Mouse (Mus musculus) embryonic facial prominence, embryonic 10.5 days (tissue): Measurements from ENCODE around the gene Casq1. TPM values are rescaled to one million over a fixed set of nuclear protein-coding genes. Genes with fewer than 3 reads are reported as not detected.
"Not testable (repeated sequence)": the region's sequence is repeated elsewhere in the genome, so short reads cannot be mapped to it uniquely, and the experiment has no call there.

Source experiments
- DNase-seq: peaks from one replicate; pipeline ENCODE4 v3.0.0-alpha.2; 2017; ENCODE audit warnings: low spot score
- H3K27ac ChIP-seq: fragments of 300-500 bp; sonication (generic); replicated peaks from 2 replicates; pipeline ENCODE4 v1.5.1; 2016; ENCODE audit warnings: mild to moderate bottlenecking
- H3K27me3 ChIP-seq: fragments of 300-500 bp; sonication (generic); replicated peaks from 2 replicates; pipeline ENCODE4 v1.6.1; 2016; ENCODE audit warnings: low read depth, mild to moderate bottlenecking; ENCODE audit not compliant: poor library complexity, severe bottlenecking
- H3K36me3 ChIP-seq: fragments of 300-500 bp; sonication (generic); replicated peaks from 2 replicates; pipeline ENCODE4 v1.6.1; 2016; ENCODE audit warnings: mild to moderate bottlenecking, moderate library complexity
- H3K4me1 ChIP-seq: fragments of 300-500 bp; sonication (generic); 2 replicates; pipeline ENCODE4 v1.6.1; 2016
- H3K4me3 ChIP-seq: fragments of 300-500 bp; sonication (generic); 2 replicates; pipeline ENCODE4 v1.5.1; 2016; ENCODE audit warnings: mild to moderate bottlenecking, moderate library complexity
- H3K9me3 ChIP-seq: fragments of 300-500 bp; sonication (generic); 2 replicates; pipeline ENCODE4 v1.6.1; 2016; ENCODE audit warnings: mild to moderate bottlenecking
- WGBS: fragments of 180-500 bp; shearing (Covaris S2); methylation state at CpG from one replicate; pipeline ENCODE4 v1.1.7; 2016; 5-methylcytosine and 5-hydroxymethylcytosine counted together
- polyA plus RNA-seq: library from polyadenylated mRNA; unstranded; fragments of >200 nt; fragmentation: Nextera tagmentation; extraction: Ambion mirVana; gene quantifications from 2 replicates; pipeline ENCODE4 v1.2.1, GENCODE M21; 2016

Casq1 gene
- polyA plus RNA-seq: 1.6 TPM in 2 replicates

GRCm38 (mm10) chr1:172219451-172220406 is at the start of gene Casq1:
Gene Casq1 (minus strand): TSS chr1:172219868.
- no peak for DNase-seq
- Histone ChIP-seq H3K4me3 (no peak within 1 kb of the TSS), H3K36me3 (no peaks in the 10 kb centered on the region), H3K9me3 (no peaks in the 10 kb centered on the region), H3K27ac (peak within 1 kb of the TSS; percentile 89), H3K4me1 (peaks cover 61% of the 10 kb centered on the region), H3K27me3 (no peaks in the 10 kb centered on the region)
- 82% methylated on average over 19 of the region's 19 CpGs for whole genome bisulfite sequencing

DNA sequence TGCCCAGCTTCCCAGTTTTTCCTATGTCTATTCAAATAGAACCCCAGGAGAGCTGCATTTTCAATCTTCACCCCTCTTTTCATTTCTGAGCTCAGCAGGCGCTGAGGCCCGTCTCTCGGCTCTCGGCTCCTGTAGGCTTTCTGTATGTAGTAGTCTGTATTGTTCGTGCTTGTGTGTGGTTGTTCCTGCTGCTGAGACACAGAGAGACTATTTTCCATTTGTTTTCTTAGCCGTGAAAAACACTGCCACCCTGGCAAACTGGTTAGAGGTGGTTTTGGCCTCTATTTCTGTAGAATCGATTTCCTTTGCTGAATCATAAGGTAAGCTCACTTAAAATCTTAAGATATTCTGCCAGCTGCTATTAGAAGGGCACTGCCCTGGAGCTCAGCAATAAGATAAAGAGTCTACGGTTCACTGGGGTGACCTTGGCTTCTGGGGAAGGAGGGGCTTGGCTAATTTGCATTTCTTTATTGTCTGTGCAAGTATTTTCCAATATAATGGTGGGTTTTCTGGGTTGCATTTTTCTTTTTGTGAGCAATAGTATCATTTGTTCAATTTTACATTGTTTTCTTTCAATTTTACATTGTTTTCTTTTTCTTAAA is 41.9 kb upstream of the Casq1 start, which contains the start of gene Igsf8:
TSS of gene Igsf8 (plus strand) at position 165 of the 602 bp plus-strand sequence.
- DNase-seq: no peak
- 47% methylated on average over 8 of the region's 8 CpGs for WGBS
- H3K4me3 ChIP-seq: no peak within 1 kb of the TSS
- H3K27me3 ChIP-seq: no peaks in the 10 kb centered on the region
- no peaks in the 10 kb centered on the region for H3K4me1 ChIP-seq
- H3K36me3 ChIP-seq: no peaks in the 10 kb centered on the region
- peak within 1 kb of the TSS; percentile 24; the same call in 1 of the 2 replicates for H3K27ac ChIP-seq
- no peaks in the 10 kb centered on the region for H3K9me3 ChIP-seq

- no peaks in the 10 kb centered on the region for H3K9me3 ChIP-seq
- WGBS: 90% methylated on average over 6 of the region's 6 CpGs
- DNase-seq: no peak
- H3K27me3 ChIP-seq: no peaks in the 10 kb centered on the region
- H3K4me1 ChIP-seq: no peaks in the 10 kb centered on the region
- no peaks in the 10 kb centered on the region for H3K36me3 ChIP-seq
- no peak within 1 kb of the TSS for H3K27ac ChIP-seq
- H3K4me3 ChIP-seq: no peak within 1 kb of the TSS
Measured at GRCm38 (mm10) chr1:172258314-172258713, 38.6 kb upstream of the Casq1 start, which contains the start of gene Atp1a4. Gene Atp1a4 (minus strand): TSS chr1:172258414.

DNA sequence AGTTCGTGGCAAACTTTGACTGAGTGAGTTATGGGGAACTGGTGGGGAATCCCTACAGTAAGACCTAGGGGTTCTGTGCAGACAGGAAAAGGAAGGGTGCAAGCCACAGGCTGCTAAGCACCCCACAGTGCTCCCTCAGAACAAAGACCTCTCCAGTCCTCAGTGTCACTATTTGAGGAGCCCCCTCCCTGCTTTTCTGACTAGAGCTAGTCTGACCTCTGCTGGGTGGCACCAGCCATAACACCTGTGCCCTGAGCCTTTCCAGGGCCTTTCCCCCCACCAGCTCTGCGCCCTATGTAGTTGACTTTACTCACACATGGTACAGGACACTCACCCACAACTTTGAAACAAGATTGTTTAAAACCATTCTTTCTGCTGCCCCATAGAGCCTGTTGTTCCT is 28.0 kb upstream of the Casq1 start:
- peaks cover 40% of the 10 kb centered on the region for H3K27me3 ChIP-seq
- no peaks in the 10 kb centered on the region for H3K36me3 ChIP-seq
- 42% methylated on average over 2 of the region's 2 CpGs for WGBS

GRCm38 (mm10) chr1:172247216-172247615 is 27.5 kb upstream of the Casq1 start:
- peaks cover 11% of the 10 kb centered on the region; the same call in 1 of the 2 replicates for H3K4me1 ChIP-seq
- H3K36me3 ChIP-seq: no peaks in the 10 kb centered on the region
- no peaks in the 10 kb centered on the region for H3K9me3 ChIP-seq
- 73% methylated on average over 4 of the region's 4 CpGs for WGBS
- no peak for DNase-seq
- peaks cover 45% of the 10 kb centered on the region for H3K27me3 ChIP-seq
- no peak overlapping the region for H3K4me3 ChIP-seq
- no peak overlapping the region for H3K27ac ChIP-seq

More for the DNA sequence above, 28.0 kb upstream of the Casq1 start:
- Histone ChIP-seq H3K4me3 (no peak overlapping the region), H3K9me3 (no peaks in the 10 kb centered on the region), H3K27ac (no peak overlapping the region), H3K4me1 (peaks cover 6% of the 10 kb centered on the region; the same call in 1 of the 2 replicates)
- DNase-seq: peak; percentile 54

DNA sequence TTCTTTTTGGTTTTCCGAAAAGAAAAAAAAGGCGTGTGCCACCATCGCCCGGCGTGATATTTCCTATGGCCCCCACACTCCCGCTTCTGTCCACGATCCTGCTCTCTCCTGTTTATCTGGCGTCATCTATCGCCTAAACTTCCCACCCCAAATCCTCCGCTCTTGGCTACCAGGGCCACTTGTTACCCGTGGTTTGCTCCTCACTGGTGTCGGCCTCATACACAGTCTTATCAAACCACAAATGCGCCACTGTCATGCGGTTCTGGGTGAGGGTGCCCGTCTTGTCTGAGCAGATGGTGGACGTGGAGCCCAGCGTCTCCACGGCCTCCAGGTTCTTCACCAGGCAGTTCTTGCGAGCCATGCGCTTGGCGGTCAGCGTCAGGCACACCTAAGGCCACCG is 25.0 kb upstream of the Casq1 start:
- H3K4me1 ChIP-seq: peaks cover 18% of the 10 kb centered on the region
- not testable (repeated sequence) for H3K9me3 ChIP-seq, H3K27ac ChIP-seq, H3K36me3 ChIP-seq, DNase-seq
- WGBS: 36% methylated on average over 23 of the region's 23 CpGs
- peak overlapping the region; percentile 8; the same call in 1 of the 2 replicates for H3K4me3 ChIP-seq
- H3K27me3 ChIP-seq: peaks cover 46% of the 10 kb centered on the region

- H3K27me3 ChIP-seq: peaks cover 46% of the 10 kb centered on the region
- H3K36me3 ChIP-seq: no peaks in the 10 kb centered on the region
- 0 out of 2 replicates have a peak overlapping the region, but pooled peaks have one; percentile 6 for H3K4me3 ChIP-seq
- WGBS: 26% methylated on average over 16 of the region's 16 CpGs
- no peaks in the 10 kb centered on the region for H3K9me3 ChIP-seq
- peaks cover 18% of the 10 kb centered on the region for H3K4me1 ChIP-seq
- DNase-seq: peak; percentile 41
- no peak overlapping the region for H3K27ac ChIP-seq
Measured at GRCm38 (mm10) chr1:172243547-172244205, 24.0 kb upstream of the Casq1 start.

GRCm38 (mm10) chr1:172242401-172242800 is 22.7 kb upstream of the Casq1 start:
- Histone ChIP-seq H3K27me3 (peaks cover 46% of the 10 kb centered on the region), H3K4me1 (peaks cover 18% of the 10 kb centered on the region), H3K36me3 (no peaks in the 10 kb centered on the region), H3K27ac (no peak overlapping the region), H3K4me3 (no peak overlapping the region), H3K9me3 (no peaks in the 10 kb centered on the region)
- no peak for DNase-seq
- 48% methylated on average over 2 of the region's 2 CpGs for WGBS

- no peak for DNase-seq
- H3K4me3 ChIP-seq: no peak overlapping the region
- H3K27me3 ChIP-seq: peaks cover 40% of the 10 kb centered on the region
- no peaks in the 10 kb centered on the region for H3K9me3 ChIP-seq
- no peaks in the 10 kb centered on the region for H3K36me3 ChIP-seq
- no peak overlapping the region for H3K27ac ChIP-seq
- WGBS: 56% methylated on average over 6 of the region's 6 CpGs
- peaks cover 18% of the 10 kb centered on the region for H3K4me1 ChIP-seq
Measured at GRCm38 (mm10) chr1:172240945-172241708, 21.5 kb upstream of the Casq1 start.

DNA sequence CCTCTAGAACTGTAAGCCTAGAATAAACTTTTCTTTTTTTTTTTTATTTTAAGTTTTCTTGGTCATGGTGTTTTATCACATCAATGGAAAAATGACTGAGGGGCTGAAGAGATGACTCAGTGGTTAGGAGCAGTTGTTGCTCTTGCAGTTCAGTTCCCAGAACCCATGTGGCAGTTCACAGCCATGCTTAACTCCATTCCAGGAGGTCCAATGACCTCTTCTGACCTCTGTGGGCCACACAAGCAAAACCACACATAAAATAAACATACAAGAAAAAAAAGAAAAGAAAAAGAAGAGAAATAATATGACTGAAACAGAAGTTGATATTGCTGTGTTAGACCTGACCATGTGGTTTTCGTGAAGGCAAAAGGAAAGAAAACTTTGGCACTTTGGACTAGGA is 9.5 kb upstream of the Casq1 start:
- H3K4me3 ChIP-seq: no peak overlapping the region
- no peak overlapping the region for H3K27ac ChIP-seq
- 0 out of 2 replicates have a peak, but pooled peaks cover 4% of the 10 kb centered on the region for H3K4me1 ChIP-seq
- 90% methylated on average over 1 of the region's 1 CpGs for WGBS
- no peaks in the 10 kb centered on the region for H3K27me3 ChIP-seq
- H3K36me3 ChIP-seq: no peaks in the 10 kb centered on the region
- no peaks in the 10 kb centered on the region for H3K9me3 ChIP-seq
- no peak for DNase-seq

DNA sequence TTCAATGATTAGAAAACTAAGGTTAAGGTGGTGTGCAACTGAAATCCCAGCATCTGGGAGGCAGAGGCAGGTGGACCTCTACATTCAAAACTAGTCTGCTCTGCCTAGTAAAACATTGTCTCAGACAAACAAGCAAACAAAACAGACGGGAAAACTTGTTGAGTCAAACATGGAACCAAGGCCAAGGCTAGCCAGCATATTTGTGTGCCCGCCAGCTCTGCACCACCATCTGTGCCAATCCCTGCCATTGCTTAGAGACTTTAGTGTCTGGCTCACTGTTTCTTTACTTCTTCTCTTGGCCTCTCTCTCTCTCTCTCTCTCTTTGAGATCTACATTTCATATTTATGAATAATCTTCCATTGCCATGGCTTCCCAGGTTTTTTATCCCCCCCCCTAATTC is 8.5 kb upstream of the Casq1 start:
- Histone ChIP-seq H3K4me1 (0 out of 2 replicates have a peak, but pooled peaks cover 4% of the 10 kb centered on the region), H3K27ac (no peak overlapping the region), H3K36me3 (no peaks in the 10 kb centered on the region), H3K4me3 (no peak overlapping the region), H3K27me3 (no peaks in the 10 kb centered on the region), H3K9me3 (no peaks in the 10 kb centered on the region)
- DNase-seq: no peak
- 92% methylated on average over 2 of the region's 2 CpGs for WGBS
